Mouse (Mus musculus) MEL (cell line): ENCODE measurements at regions not wholly inside any gene's neighbourhood (a gene's known extent, or its start where the extent isn't known, plus 50 kb on each side); places are given as distances from the start of the nearest gene placed in this dataset.

ENCODE experiments used
- CTCF ChIP-seq, 3 experiments: IDR thresholded peaks in 2 of 3; conservative IDR thresholded peaks in 1 of 3; 2 replicates each; pipeline ENCODE4 v1.5.1; 2011 to 2012; ENCODE audit warnings: low read length in 3 of 3, low read depth in 2 of 3, mild to moderate bottlenecking in 2 of 3, improper control_type of control experiment in 1 of 3, inconsistent platforms in 1 of 3, mixed read lengths in 1 of 3, moderate library complexity in 1 of 3; ENCODE audit not compliant: control insufficient read depth in 1 of 3, insufficient read depth in 1 of 3, poor library complexity in 1 of 3, severe bottlenecking in 1 of 3
- KAT2A ChIP-seq: conservative IDR thresholded peaks from 2 replicates; pipeline ENCODE4 v1.6.1; 2012; ENCODE audit warnings: low read depth, low read length, improper control_type of control experiment, inconsistent platforms
- MEF2A ChIP-seq: IDR thresholded peaks from 2 replicates; pipeline ENCODE4 v1.6.1; 2014; ENCODE audit warnings: low read depth, mild to moderate bottlenecking, inconsistent platforms, low read length, improper control_type of control experiment; ENCODE audit not compliant: poor library complexity, insufficient replicate concordance, severe bottlenecking; ENCODE audit errors: extremely low read depth
- MYB ChIP-seq: IDR thresholded peaks from 2 replicates; pipeline ENCODE4 v1.6.1; 2011; ENCODE audit warnings: mild to moderate bottlenecking, low read depth, low read length, improper control_type of control experiment
- NRF1 ChIP-seq: IDR thresholded peaks from 2 replicates; pipeline ENCODE4 v1.6.1; 2014; ENCODE audit warnings: low read depth, mild to moderate bottlenecking, inconsistent platforms, low read length, improper control_type of control experiment, moderate library complexity; ENCODE audit not compliant: poor library complexity, insufficient read depth, severe bottlenecking
- POLR2A ChIP-seq, 2 experiments: IDR thresholded peaks; 2 replicates each; pipeline ENCODE4 v1.6.1; 2011 to 2012; ENCODE audit warnings: low read length in 2 of 2, mild to moderate bottlenecking in 2 of 2, control low read depth in 1 of 2, improper control_type of control experiment in 1 of 2, low read depth in 1 of 2, moderate library complexity in 1 of 2; ENCODE audit not compliant: control insufficient read depth in 1 of 2, insufficient read depth in 1 of 2, poor library complexity in 1 of 2
- POLR2AphosphoS5 ChIP-seq: IDR thresholded peaks from 2 replicates; pipeline ENCODE4 v1.6.1; 2012; ENCODE audit warnings: low read depth, borderline replicate concordance, mild to moderate bottlenecking, inconsistent platforms, low read length, moderate library complexity, mixed read lengths
- RCOR1 ChIP-seq: IDR thresholded peaks from 2 replicates; pipeline ENCODE4 v1.6.1; 2012; ENCODE audit warnings: low read depth, mild to moderate bottlenecking, inconsistent platforms, low read length, improper control_type of control experiment
- SMC3 ChIP-seq: IDR thresholded peaks from 2 replicates; pipeline ENCODE4 v1.6.1; 2011; ENCODE audit warnings: low read depth, low read length, improper control_type of control experiment
- TAL1 ChIP-seq: IDR thresholded peaks from 2 replicates; pipeline ENCODE4 v1.6.1; 2012; ENCODE audit warnings: mild to moderate bottlenecking, inconsistent platforms, low read length, moderate library complexity, mixed read lengths
- USF1 ChIP-seq: IDR thresholded peaks from 2 replicates; pipeline ENCODE4 v1.6.1; 2014; ENCODE audit warnings: low read depth, mild to moderate bottlenecking, inconsistent platforms, low read length, improper control_type of control experiment, moderate library complexity
- ZNF384 ChIP-seq: IDR thresholded peaks from 2 replicates; pipeline ENCODE4 v1.6.1; 2012; ENCODE audit warnings: low read depth, mild to moderate bottlenecking, inconsistent platforms, low read length, improper control_type of control experiment

- no peak for TF ChIP-seq TAL1
- TF ChIP-seq POLR2A (IDR thresholded peaks at IDR 0.05; ENCODE audit: control insufficient read depth in 1 of 2, insufficient read depth in 1 of 2, low read depth in 1 of 2, low read length in 2 of 2, poor library complexity in 1 of 2) = no peak
- no peak for TF ChIP-seq RCOR1
- TF ChIP-seq CTCF (IDR thresholded peaks at IDR 0.05 in 2 of 3, conservative IDR thresholded peaks at IDR 0.05 in 1 of 3; ENCODE audit: control insufficient read depth in 1 of 3, insufficient read depth in 1 of 3, low read depth in 2 of 3, low read length in 3 of 3, poor library complexity in 1 of 3, severe bottlenecking in 1 of 3) = no peak
- TF ChIP-seq MEF2A = no peak
- TF ChIP-seq SMC3 = no peak
- TF ChIP-seq MYB = no peak
- no peak for TF ChIP-seq USF1
- TF ChIP-seq ZNF384 = no peak
- TF ChIP-seq NRF1 = no peak
- no peak for TF ChIP-seq POLR2AphosphoS5
- TF ChIP-seq KAT2A = no peak
These were observed 173.7 kb downstream of the Nmur2 start for GRCm38 (mm10) chr11:55867141-55867540.
